Mouse (Mus musculus) E14TG2a.4 (cell line): ENCODE measurements around the gene Gm4553.

Experiments
- CTCF ChIP-seq: conservative IDR thresholded peaks from 2 replicates; pipeline ENCODE4 v1.5.1; 2014; ENCODE audit warnings: low read length
- NANOG ChIP-seq: IDR thresholded peaks from 2 replicates; pipeline ENCODE4 v1.6.1; 2014; ENCODE audit warnings: borderline replicate concordance, low read length, mixed read lengths
- POU5F1 ChIP-seq: IDR thresholded peaks from 2 replicates; pipeline ENCODE4 v1.6.1; 2014; ENCODE audit warnings: low read length, borderline replicate concordance

DNA sequence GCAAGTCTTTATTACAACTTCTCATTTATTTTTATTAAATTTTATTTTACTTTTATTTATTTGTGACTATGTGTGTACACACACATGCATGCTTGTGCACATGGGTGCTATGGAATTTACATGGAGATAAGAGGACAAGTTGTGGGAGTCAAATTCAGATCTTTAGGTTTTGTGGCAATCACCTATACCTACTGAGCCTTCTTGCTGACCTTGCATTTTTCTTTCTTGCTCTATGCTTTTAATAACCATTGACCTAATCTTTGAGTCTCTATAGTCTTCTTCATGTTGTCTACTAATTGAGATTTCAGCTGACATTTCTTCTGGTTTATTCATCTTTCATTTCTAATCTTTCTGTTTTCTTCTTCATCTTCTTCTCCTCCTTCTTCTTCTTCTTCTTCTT is 16.9 kb downstream of the Gm4553 start:
- TF ChIP-seq CTCF (no peak), NANOG (no peak), POU5F1 (no peak)
